Mouse (Mus musculus): ENCODE results near the gene Kcnk3.

- TF ChIP-seq CTCF (IDR thresholded peaks at IDR 0.05; ENCODE audit: low read depth, low read length) (no peak), EP300 (IDR thresholded peaks at IDR 0.05; ENCODE audit: insufficient read depth, low read depth, low read length) (no peak), POLR2A (IDR thresholded peaks at IDR 0.05; ENCODE audit: insufficient read depth, low read length) (no peak)
These were observed 24.6 kb downstream of the Kcnk3 start for GRCm38 (mm10) chr5:30612575-30612974.

Data from ES-Bruce4 (cell line).